Mouse (Mus musculus): ENCODE data around the gene Flrt3.

- TF ChIP-seq TBP (conservative IDR thresholded peaks at IDR 0.05; ENCODE audit: low read depth, low read length) = no peak
- no peak for TF ChIP-seq RCOR1 (conservative IDR thresholded peaks at IDR 0.05; ENCODE audit: low read depth, low read length)
- TF ChIP-seq POLR2A (IDR thresholded peaks at IDR 0.05; ENCODE audit: low read depth, low read length) = no peak
- no peak for TF ChIP-seq CTCF (conservative IDR thresholded peaks at IDR 0.05 in 1 of 2, IDR thresholded peaks at IDR 0.05 in 1 of 2; ENCODE audit: low read depth in 2 of 2, low read length in 2 of 2)
- TF ChIP-seq MAX (IDR thresholded peaks at IDR 0.05; ENCODE audit: low read length) = no peak
- TF ChIP-seq JUND (conservative IDR thresholded peaks at IDR 0.05; ENCODE audit: low read depth, low read length) = no peak
- TF ChIP-seq EP300 (IDR thresholded peaks at IDR 0.05; ENCODE audit: low read length) = no peak
- no peak for TF ChIP-seq ZNF384 (IDR thresholded peaks at IDR 0.05; ENCODE audit: low read depth, low read length)
- TF ChIP-seq TCF12 (IDR thresholded peaks at IDR 0.05; ENCODE audit: low read depth, low read length) = no peak
- TF ChIP-seq POLR2AphosphoS2 (IDR thresholded peaks at IDR 0.05; ENCODE audit: low read depth, low read length) = no peak
- no peak for TF ChIP-seq MYC (IDR thresholded peaks at IDR 0.05; ENCODE audit: low read depth, low read length)
- TF ChIP-seq GABPA (IDR thresholded peaks at IDR 0.05; ENCODE audit: insufficient replicate concordance, low read depth, low read length) = no peak
Observed at GRCm38 (mm10) chr2:140662673-140663072, 8.6 kb downstream of the Flrt3 start.

All from CH12.LX (cell line).